Mouse (Mus musculus): Measurements from ENCODE around the gene Fbxl16. TPM values are rescaled to one million over a fixed set of nuclear protein-coding genes. Genes with fewer than 3 reads are reported as not detected.

The Fbxl16 gene
- polyA plus RNA-seq, 1 experiment from 2014 or later: 1.3 TPM

DNA sequence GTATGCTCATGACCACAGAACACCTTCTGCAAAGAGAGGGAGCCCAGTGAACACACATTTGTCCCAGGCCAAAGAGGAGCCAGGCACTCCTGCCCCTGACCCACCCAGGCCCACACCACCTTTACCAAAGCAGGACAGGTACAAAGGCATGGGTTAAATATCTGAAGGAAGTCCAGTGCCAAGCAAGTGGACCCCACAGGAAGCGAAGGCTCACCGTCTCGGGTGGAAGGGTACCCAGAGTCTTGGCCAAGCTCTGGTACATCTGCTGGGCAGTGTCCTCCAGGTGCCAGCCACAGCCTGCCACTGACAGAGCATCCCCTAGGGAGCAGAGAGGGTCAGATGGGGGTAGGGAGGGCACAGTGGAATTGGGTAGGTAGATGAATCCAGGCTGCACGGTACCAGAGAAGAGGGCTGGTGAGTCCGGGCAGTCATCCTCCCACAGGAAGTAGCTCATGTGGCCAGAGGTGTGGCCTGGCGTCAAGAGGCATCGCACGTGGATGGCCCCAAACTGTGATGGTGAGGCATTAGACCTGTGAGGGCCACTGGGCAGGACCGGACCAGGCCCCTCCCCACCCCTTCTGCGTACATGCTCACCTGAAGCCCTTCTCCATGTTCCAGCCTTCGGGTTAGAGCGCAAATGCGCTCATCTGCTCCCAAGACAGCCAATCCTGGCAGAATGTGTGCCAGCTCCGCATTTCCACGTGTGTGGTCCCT, 24.9 kb upstream of the Fbxl16 start:
- Histone ChIP-seq H3K27ac (replicated peaks) (no peak overlapping the region), H3K4me2 (replicated peaks; ENCODE audit: low read depth) (0 out of 2 replicates have a peak overlapping the region, but pooled peaks have one; percentile 77), H3K9me3 (ENCODE audit: control insufficient read depth, low read length) (no peaks in the 10 kb centered on the region), H3K4me1 (replicated peaks; ENCODE audit: control insufficient read depth, insufficient read depth) (peaks cover 5% of the 10 kb centered on the region), H3K4me3 (ENCODE audit: low read depth, low read length) (no peak overlapping the region), H3K27me3 (ENCODE audit: control insufficient read depth, insufficient read depth, low read length) (no peaks in the 10 kb centered on the region), H3K9ac (ENCODE audit: low read length) (no peak overlapping the region), H3K36me3 (ENCODE audit: control insufficient read depth, insufficient read depth, low read length) (peaks cover 5% of the 10 kb centered on the region; the same call in 1 of the 2 replicates)
- DNase-seq (ENCODE audit: low spot score): no peak
- 74% methylated on average over 15 of the region's 15 CpGs for WGBS
- ATAC-seq (ENCODE audit: low FRiP score, low TSS enrichment): no peak
- TF ChIP-seq EP300 (optimal IDR thresholded peaks at IDR 0.05) (no peak), CTCF (IDR thresholded peaks at IDR 0.05; ENCODE audit: low read depth) (no peak)

DNA sequence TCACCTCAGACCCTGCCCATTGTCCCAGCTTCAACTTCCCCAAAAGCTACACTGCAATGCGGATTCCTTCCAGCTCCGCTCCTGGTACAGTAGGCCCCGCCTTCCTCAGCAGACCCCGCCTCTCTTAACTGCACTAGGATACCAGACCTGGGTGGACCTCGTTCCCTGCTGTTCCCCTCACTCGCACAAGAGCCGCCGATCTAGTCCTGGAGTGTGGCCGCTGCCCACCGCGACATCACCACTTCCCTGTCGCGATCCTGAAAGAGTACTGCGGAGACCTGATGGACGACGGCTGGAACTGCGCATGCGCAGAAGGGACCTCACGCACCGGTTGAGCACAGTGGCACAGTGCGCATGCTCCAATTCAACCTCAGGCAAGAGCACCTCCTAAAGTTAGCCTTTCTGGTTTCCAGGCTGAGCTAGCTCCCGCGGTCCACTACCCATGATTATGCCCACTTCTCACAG, 23.6 kb upstream of the Fbxl16 start, which contains the start of gene Haghl:
TSS of gene Haghl (minus strand) at position 393 of the 465 bp plus-strand sequence.
- no peaks in the 10 kb centered on the region for H3K27me3 ChIP-seq (ENCODE audit: control insufficient read depth, insufficient read depth, low read length)
- H3K36me3 ChIP-seq (ENCODE audit: control insufficient read depth, insufficient read depth, low read length): peaks cover 10% of the 10 kb centered on the region; the same call in 1 of the 2 replicates
- peak within 1 kb of the TSS; percentile 45 for H3K27ac ChIP-seq (replicated peaks)
- H3K4me1 ChIP-seq (replicated peaks; ENCODE audit: control insufficient read depth, insufficient read depth): peaks cover 5% of the 10 kb centered on the region
- peak within 1 kb of the TSS; percentile 77 for H3K4me2 ChIP-seq (replicated peaks; ENCODE audit: low read depth)
- TF ChIP-seq EP300 (optimal IDR thresholded peaks at IDR 0.05) (no peak), CTCF (IDR thresholded peaks at IDR 0.05; ENCODE audit: low read depth) (peak; percentile 29)
- ATAC-seq (ENCODE audit: low FRiP score, low TSS enrichment) (peak; percentile 82), DNase-seq (ENCODE audit: low spot score) (peak; percentile 95)
- H3K4me3 ChIP-seq (ENCODE audit: low read depth, low read length): peak within 1 kb of the TSS; percentile 69
- under 1% methylated on average over 23 of the region's 23 CpGs for WGBS
- H3K9ac ChIP-seq (ENCODE audit: low read length): peak within 1 kb of the TSS; percentile 61
- H3K9me3 ChIP-seq (ENCODE audit: control insufficient read depth, low read length): no peaks in the 10 kb centered on the region

DNA sequence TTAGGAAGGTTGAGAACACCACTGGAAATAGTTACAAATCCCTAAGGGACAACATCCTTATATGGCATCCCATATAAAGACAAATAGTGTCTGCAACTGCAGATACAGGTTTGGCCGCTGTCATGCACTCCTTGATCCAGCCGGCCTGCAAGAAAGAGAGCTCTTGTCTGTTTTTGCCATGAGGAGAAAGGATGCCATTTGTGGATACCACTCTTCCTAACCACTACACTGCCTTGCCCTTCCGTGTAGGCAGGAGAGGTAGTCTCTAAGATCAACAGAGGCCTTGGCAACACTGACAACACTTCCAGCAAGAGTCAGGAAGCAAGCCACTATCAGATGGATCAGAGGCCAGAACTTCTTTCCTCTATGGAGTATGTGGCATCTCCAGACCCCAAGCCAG, 22.6 kb upstream of the Fbxl16 start, which contains the start of gene Ccdc78:
TSS of gene Ccdc78 (plus strand) at position 301 of the 400 bp plus-strand sequence.
- ATAC-seq (ENCODE audit: low FRiP score, low TSS enrichment) (no peak), DNase-seq (ENCODE audit: low spot score) (no peak)
- Histone ChIP-seq H3K9ac (ENCODE audit: low read length) (peak within 1 kb of the TSS; percentile 61; the same call in 1 of the 2 replicates), H3K9me3 (ENCODE audit: control insufficient read depth, low read length) (no peaks in the 10 kb centered on the region), H3K4me1 (replicated peaks; ENCODE audit: control insufficient read depth, insufficient read depth) (peaks cover 5% of the 10 kb centered on the region), H3K27me3 (ENCODE audit: control insufficient read depth, insufficient read depth, low read length) (no peaks in the 10 kb centered on the region), H3K4me2 (replicated peaks; ENCODE audit: low read depth) (peak within 1 kb of the TSS; percentile 77), H3K4me3 (ENCODE audit: low read depth, low read length) (peak within 1 kb of the TSS; percentile 69), H3K36me3 (ENCODE audit: control insufficient read depth, insufficient read depth, low read length) (peaks cover 14% of the 10 kb centered on the region; the same call in 1 of the 2 replicates), H3K27ac (replicated peaks) (peak within 1 kb of the TSS; percentile 45)
- WGBS: 74% methylated on average over 3 of the region's 3 CpGs
- TF ChIP-seq CTCF (IDR thresholded peaks at IDR 0.05; ENCODE audit: low read depth) (no peak), EP300 (optimal IDR thresholded peaks at IDR 0.05) (no peak)

DNA sequence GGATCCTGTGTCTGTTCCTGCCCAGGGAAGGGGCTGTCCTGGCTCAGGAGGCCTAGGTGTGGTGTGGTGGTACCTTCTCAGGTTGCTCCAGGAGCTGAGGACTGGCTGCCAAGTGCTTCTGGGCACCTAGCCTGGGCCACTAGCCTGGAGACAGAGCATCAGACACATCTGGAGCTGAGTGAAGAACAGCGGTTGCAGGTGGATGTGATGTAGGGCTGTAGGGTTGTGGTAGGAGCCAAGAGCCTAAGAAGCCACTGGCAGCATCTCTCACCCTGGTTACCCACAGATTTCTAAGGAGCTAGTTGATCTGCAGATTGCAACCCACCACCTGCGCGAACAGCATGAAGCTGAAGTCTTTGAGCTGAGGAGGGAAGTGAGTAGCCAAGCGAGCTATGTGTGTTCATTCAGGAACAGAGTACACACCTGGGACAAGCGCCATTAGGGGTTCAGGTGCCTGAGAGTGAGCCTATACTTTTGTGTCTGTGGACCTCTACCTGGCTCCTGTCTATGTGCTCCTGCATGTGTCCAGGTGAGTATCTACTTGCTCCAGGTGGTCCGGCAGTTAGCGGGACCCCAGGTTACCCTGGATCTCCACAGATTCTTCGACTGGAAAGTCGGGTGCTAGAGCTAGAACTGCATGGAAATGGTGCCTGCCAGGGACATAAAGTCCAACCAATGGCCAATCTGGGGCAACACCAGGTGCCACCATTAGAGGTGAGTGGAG, 21.9 kb upstream of the Fbxl16 start:
- Histone ChIP-seq H3K9me3 (ENCODE audit: control insufficient read depth, low read length) (no peaks in the 10 kb centered on the region), H3K4me3 (ENCODE audit: low read depth, low read length) (no peak overlapping the region), H3K27ac (replicated peaks) (no peak overlapping the region), H3K36me3 (ENCODE audit: control insufficient read depth, insufficient read depth, low read length) (peaks cover 14% of the 10 kb centered on the region; the same call in 1 of the 2 replicates), H3K4me2 (replicated peaks; ENCODE audit: low read depth) (no peak overlapping the region), H3K4me1 (replicated peaks; ENCODE audit: control insufficient read depth, insufficient read depth) (peaks cover 8% of the 10 kb centered on the region), H3K27me3 (ENCODE audit: control insufficient read depth, insufficient read depth, low read length) (no peaks in the 10 kb centered on the region), H3K9ac (ENCODE audit: low read length) (no peak overlapping the region)
- no peak for DNase-seq (ENCODE audit: low spot score)
- WGBS: 91% methylated on average over 9 of the region's 9 CpGs
- TF ChIP-seq EP300 (optimal IDR thresholded peaks at IDR 0.05): no peak
- TF ChIP-seq CTCF (IDR thresholded peaks at IDR 0.05; ENCODE audit: low read depth): no peak
- no peak for ATAC-seq (ENCODE audit: low FRiP score, low TSS enrichment)

DNA sequence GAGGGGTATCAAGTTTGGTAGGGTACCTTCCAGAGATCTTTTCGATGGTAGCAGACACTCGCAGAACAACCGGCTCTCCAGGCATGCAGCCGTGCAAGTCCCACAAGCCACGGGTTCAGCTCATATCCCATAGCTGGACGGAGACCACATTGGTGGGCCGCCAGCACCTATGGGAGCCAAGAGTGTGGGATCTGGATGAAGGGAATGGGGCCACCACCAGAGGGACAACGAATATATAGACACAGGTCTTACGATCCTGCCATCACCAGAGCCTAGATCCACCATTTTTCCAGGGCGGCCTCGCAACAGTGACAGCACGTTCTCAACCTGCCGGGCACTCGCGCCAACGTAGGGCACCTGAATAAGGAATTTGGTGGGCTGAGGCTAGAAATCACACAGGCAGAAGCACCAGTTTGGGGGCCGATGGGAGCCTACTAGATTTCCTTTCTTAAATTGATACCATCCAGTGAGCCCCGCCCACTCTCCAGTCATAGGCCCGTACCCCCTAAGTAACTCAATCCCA, 17.5 kb upstream of the Fbxl16 start:
- Histone ChIP-seq H3K27me3 (ENCODE audit: control insufficient read depth, insufficient read depth, low read length) (no peaks in the 10 kb centered on the region), H3K4me2 (replicated peaks; ENCODE audit: low read depth) (peak overlapping the region; percentile 87), H3K4me1 (replicated peaks; ENCODE audit: control insufficient read depth, insufficient read depth) (peaks cover 3% of the 10 kb centered on the region; the same call in 1 of the 2 replicates), H3K27ac (replicated peaks) (peak overlapping the region; percentile 93), H3K9ac (ENCODE audit: low read length) (peak overlapping the region; percentile 76), H3K4me3 (ENCODE audit: low read depth, low read length) (peak overlapping the region; percentile 79), H3K9me3 (ENCODE audit: control insufficient read depth, low read length) (no peaks in the 10 kb centered on the region), H3K36me3 (ENCODE audit: control insufficient read depth, insufficient read depth, low read length) (peaks cover 9% of the 10 kb centered on the region; the same call in 1 of the 2 replicates)
- ATAC-seq (ENCODE audit: low FRiP score, low TSS enrichment) (no peak), DNase-seq (ENCODE audit: low spot score) (no peak)
- no peak for TF ChIP-seq CTCF (IDR thresholded peaks at IDR 0.05; ENCODE audit: low read depth)
- no peak for TF ChIP-seq EP300 (optimal IDR thresholded peaks at IDR 0.05)
- 20% methylated on average over 19 of the region's 19 CpGs for WGBS

Measured in stomach, postnatal 0 days (tissue).